Mouse (Mus musculus) E14TG2a.4 (cell line): ENCODE measurements around the gene Gpatch3.

ENCODE experiments used
- CTCF ChIP-seq: conservative IDR thresholded peaks from 2 replicates; pipeline ENCODE4 v1.5.1; 2014; ENCODE audit warnings: low read length
- NANOG ChIP-seq: IDR thresholded peaks from 2 replicates; pipeline ENCODE4 v1.6.1; 2014; ENCODE audit warnings: borderline replicate concordance, low read length, mixed read lengths

DNA sequence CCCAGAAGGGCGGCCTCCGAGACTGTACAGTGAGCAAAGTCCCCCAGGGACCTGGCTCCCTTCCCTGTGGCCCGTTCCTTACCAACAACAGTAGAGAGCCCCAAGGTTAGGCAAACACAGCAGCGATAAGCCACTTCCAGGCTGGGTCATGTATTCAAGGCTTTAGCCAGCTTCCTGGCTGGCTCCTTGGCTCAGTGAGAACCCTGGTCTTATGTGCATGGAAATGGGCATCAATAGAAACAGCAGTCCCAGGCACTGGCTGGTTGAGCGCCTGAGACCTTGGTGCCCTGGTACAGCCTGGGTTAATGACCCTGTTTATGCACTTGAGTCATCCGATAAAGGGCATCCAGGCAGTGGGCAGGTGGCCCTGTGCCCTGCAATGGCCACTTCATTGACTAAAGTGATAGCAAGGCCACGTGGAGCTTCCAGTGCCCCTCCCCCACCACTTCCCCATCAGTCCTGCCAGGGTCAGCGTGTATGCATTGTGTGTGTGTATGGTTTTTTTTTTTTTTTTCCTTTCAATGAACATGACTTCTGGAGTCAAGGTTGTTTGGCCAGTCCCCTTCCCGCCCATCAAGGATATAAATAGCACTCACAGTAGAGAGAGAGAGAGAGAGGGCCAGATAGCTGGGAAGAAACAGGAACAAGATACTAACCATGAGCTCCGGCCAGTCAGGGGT lies 21.6 kb upstream of the Gpatch3 start, which contains the start of gene Nr0b2:
- no peak for TF ChIP-seq CTCF
- no peak for TF ChIP-seq NANOG
